Mouse (Mus musculus): ENCODE measurements at regions not wholly inside any gene's neighbourhood (a gene's known extent, or its start where the extent isn't known, plus 50 kb on each side); places are given as distances from the start of the nearest gene placed in this dataset.

DNA sequence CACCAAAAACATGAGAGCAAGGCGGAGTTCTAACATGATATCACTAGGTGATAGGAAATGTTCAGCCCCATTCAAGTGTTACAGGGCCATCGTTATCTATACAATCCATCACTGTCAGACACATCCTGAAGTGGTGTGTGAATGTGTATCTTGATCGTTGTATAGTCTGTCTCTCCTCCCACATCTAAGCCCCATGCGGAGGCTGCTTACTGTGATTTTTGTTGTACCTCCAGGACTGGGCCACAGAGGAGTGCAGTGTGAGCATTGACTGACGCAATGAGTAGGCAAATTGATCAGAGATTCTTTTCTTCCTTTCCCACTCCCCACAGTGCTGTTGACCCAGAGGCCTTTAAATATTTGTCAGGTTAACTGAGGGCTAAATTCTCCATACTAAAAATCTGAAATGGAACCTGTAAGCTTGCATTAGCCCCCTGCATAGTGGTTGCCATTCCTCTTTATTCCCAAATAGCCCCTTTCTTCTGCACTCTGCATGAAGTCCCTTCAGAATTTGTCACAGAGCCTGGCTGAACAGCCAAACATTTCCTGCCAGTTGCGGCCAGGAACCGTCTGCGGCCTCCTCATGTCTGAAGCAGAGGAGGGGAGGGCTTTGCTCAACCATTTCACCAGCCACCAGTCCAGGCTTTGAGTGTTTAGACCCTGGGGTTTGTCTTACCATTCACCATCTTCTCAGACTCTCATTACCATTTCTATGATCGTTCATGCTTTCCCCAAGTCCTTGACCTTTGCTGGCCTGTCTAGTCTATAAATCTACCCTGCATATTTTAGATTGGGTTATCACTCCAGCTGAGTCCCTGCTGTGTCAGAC, 119.3 kb downstream of the Ttc8 start:
- Histone ChIP-seq H3K27ac (no peak overlapping the region), H3K4me1 (no peaks in the 10 kb centered on the region), H3K9me3 (no peaks in the 10 kb centered on the region), H3K36me3 (no peaks in the 10 kb centered on the region), H3K4me3 (no peak overlapping the region), H3K9ac (no peak overlapping the region), H3K4me2 (no peak overlapping the region), H3K27me3 (no peaks in the 10 kb centered on the region)
- no peak for ATAC-seq (ENCODE audit: insufficient number of reproducible peaks, low FRiP score, low TSS enrichment, low read depth)
- WGBS = 69% methylated on average over 9 of the region's 9 CpGs

DNA sequence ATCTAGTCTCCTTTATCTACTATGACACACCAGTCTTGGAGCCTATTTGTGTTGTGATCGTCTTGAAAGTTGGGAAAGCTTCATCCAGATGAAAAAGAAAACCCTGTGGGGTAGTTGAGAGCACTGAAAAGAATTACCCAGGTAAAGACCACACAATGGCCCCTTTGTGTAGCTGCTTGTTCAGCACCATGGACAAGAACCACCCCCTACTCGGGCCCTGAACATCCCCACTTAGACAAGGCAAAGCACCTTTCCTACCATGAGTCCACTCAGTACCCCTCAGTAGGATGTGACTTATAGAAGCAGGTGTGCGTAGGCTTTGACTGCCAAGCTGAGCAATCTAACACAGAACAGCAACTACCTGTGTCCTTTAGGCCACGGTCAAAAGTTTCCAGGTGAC, 121.2 kb downstream of the Ttc8 start:
- Histone ChIP-seq H3K27ac (no peak overlapping the region), H3K9me3 (no peaks in the 10 kb centered on the region), H3K27me3 (no peaks in the 10 kb centered on the region), H3K4me3 (no peak overlapping the region), H3K9ac (no peak overlapping the region), H3K36me3 (no peaks in the 10 kb centered on the region), H3K4me1 (no peaks in the 10 kb centered on the region), H3K4me2 (no peak overlapping the region)
- no peak for ATAC-seq (ENCODE audit: insufficient number of reproducible peaks, low FRiP score, low TSS enrichment, low read depth)
- WGBS = 52% methylated on average over 4 of the region's 4 CpGs

DNA sequence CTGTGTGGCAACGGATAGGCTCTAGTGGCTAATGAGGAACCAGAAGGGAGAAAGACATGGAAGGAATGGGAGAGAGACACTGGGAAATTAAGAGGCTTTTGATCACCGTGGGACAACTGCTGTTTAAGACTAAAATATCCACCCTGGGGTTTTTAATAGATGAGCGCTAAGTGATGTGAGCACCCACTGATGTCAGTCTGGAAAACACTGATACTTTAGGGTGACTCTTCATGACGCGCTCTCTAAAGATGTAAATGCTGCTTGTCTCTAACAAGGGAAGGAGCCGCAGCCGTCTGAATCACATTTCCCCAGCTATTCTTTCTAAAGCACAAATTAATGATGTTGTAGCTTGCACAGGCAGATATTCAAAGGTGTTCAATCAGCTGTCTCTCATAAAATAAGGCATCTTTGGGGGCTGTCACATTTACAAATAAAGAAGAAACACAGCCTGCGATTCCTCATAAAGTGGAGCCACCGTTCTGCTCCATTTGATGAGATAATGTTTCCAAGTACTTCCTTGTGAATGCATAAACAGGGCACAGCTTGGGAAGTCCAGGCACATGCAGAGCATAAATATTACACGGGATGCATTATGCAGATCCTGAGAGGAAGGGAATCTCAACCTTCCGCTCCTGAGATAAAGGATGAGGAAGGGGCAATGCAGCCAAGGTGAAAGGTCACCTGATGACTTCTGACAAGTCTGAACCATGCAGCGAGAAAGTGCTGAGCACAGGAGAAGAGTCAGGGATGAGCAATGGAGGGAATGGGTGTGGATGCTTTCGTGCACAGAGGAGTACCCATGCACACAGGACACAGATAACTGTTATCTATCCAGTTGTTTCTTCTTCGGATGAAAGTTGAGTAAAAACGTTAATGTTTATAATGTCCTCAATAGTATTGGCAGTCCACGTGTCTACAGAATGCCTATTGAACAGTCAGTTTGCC, 122.8 kb downstream of the Ttc8 start:
- H3K27ac ChIP-seq = no peak overlapping the region
- H3K36me3 ChIP-seq = no peaks in the 10 kb centered on the region
- no peak overlapping the region for H3K4me3 ChIP-seq
- no peak for ATAC-seq (ENCODE audit: insufficient number of reproducible peaks, low FRiP score, low TSS enrichment, low read depth)
- no peaks in the 10 kb centered on the region for H3K27me3 ChIP-seq
- H3K9ac ChIP-seq = no peak overlapping the region
- H3K9me3 ChIP-seq = no peaks in the 10 kb centered on the region
- H3K4me2 ChIP-seq = no peak overlapping the region
- 81% methylated on average over 16 of the region's 16 CpGs for WGBS
- H3K4me1 ChIP-seq = no peaks in the 10 kb centered on the region

DNA sequence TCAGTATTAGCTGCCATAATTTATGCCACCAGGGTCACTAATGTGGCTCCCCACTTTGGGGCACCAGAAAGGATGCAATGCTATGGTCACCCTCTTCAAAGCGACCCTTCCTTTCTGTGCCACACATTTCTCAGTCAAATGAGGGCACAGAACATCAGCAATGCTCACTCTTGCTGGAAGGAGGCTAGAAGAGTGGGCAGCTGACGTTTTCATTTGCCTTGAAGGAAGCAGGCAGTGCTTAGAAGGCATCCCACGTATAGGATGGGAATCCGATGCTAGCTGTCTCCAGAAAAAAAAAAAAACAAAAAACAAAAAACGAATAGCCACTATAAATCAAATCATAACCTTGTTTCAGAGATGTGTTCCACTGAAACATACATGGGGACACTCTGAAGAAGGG, 124.1 kb downstream of the Ttc8 start:
- ATAC-seq (ENCODE audit: insufficient number of reproducible peaks, low FRiP score, low TSS enrichment, low read depth) = no peak
- 52% methylated on average over 5 of the region's 5 CpGs for WGBS
- Histone ChIP-seq H3K9ac (no peak overlapping the region), H3K27me3 (no peaks in the 10 kb centered on the region), H3K4me3 (no peak overlapping the region), H3K36me3 (no peaks in the 10 kb centered on the region), H3K9me3 (no peaks in the 10 kb centered on the region), H3K27ac (no peak overlapping the region), H3K4me1 (no peaks in the 10 kb centered on the region), H3K4me2 (no peak overlapping the region)

DNA sequence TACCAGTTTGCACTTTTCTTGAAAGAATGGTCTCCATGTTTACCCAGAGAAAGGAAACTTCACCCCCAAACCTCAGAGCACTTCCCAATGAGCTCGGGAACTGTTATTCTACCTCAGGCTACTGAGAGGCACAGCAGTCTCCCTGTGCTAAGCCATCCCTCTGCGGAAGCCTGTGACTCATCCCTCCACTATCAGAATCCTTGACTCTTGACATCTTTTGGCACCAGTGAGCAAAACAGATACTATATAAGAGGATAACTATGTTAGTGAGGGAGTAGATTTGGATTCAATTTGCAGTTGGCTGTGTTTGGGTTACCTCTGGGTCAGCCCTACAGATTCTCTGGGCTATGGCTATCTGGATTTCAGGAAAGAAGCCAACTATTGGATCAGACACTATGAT, 130.1 kb downstream of the Ttc8 start:
- Histone ChIP-seq H3K36me3 (no peaks in the 10 kb centered on the region), H3K4me3 (no peak overlapping the region), H3K4me1 (no peaks in the 10 kb centered on the region), H3K9ac (no peak overlapping the region), H3K4me2 (no peak overlapping the region), H3K27ac (no peak overlapping the region), H3K27me3 (no peaks in the 10 kb centered on the region), H3K9me3 (no peaks in the 10 kb centered on the region)
- 65% methylated on average over 2 of the region's 2 CpGs for WGBS
- ATAC-seq (ENCODE audit: insufficient number of reproducible peaks, low FRiP score, low TSS enrichment, low read depth) = no peak

DNA sequence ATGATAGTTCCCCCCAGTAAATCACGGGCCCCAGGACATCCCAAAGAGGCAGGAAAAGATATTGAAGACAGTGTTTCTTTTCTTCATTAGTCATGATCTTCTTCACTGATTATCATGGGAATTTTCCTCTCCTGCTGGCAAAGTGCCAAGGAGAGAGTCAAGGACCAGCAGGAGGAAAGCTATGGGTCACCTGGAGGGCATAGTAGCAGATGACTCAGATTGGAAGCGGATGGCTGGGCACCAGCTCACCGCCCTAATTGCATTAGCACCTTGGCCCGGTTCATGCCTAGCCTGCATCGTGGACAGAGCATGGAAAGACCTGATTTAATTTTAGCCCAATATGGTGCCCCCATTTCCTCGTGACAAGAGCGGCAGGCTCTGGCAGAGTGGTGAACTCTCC, 132.2 kb downstream of the Ttc8 start:
- H3K27ac ChIP-seq = no peak overlapping the region
- H3K4me1 ChIP-seq = no peaks in the 10 kb centered on the region
- no peaks in the 10 kb centered on the region for H3K27me3 ChIP-seq
- no peak for ATAC-seq (ENCODE audit: insufficient number of reproducible peaks, low FRiP score, low TSS enrichment, low read depth)
- no peak overlapping the region for H3K4me2 ChIP-seq
- WGBS = 85% methylated on average over 7 of the region's 7 CpGs
- H3K9ac ChIP-seq = no peak overlapping the region
- no peaks in the 10 kb centered on the region for H3K36me3 ChIP-seq
- no peak overlapping the region for H3K4me3 ChIP-seq
- H3K9me3 ChIP-seq = no peaks in the 10 kb centered on the region

DNA sequence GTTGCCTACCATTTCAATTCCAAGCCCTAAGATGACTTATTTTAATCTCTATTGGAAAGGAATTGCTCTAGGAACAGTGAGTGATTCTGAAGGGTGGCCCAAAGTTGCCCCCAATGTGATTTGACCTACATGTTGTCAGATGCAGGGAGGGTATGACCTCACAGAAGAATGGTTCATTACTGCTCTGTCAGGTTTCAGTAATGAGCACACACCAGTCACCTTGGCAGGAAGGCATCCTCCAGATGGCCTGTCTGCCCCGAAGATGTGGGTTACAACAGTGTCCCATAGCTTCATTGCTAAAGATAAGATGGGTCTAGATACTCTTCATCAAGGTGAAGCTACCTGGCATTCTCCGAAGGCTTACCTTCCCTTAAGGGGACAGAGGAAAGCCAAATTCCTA, 137.1 kb downstream of the Ttc8 start:
- H3K4me1 ChIP-seq = no peaks in the 10 kb centered on the region
- H3K4me3 ChIP-seq = no peak overlapping the region
- no peaks in the 10 kb centered on the region for H3K27me3 ChIP-seq
- no peaks in the 10 kb centered on the region for H3K36me3 ChIP-seq
- H3K9ac ChIP-seq = no peak overlapping the region
- H3K9me3 ChIP-seq = no peaks in the 10 kb centered on the region
- H3K27ac ChIP-seq = no peak overlapping the region
- H3K4me2 ChIP-seq = no peak overlapping the region
- 89% methylated on average over 2 of the region's 2 CpGs for WGBS
- no peak for ATAC-seq (ENCODE audit: insufficient number of reproducible peaks, low FRiP score, low TSS enrichment, low read depth)

DNA sequence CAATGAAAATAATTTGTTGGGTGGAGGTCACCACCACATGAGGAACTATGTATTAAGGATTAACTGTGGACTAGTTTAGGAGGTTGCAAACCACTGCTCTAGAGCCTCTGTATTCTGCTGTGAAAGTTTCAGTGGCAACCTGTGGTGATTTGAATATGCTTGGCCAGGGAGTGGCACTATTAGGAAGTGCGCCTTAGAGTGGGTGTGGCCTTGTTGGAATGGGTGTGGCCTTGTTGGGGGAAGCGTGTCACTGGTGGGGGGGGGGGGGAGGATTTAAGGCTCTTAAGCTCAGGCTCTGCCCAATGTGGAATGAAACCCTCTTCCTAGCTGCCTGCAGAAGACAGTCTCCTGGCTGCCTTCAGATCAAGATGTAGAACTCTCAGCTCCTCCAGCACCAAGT, 138.5 kb downstream of the Ttc8 start:
- no peaks in the 10 kb centered on the region for H3K36me3 ChIP-seq
- H3K4me1 ChIP-seq = no peaks in the 10 kb centered on the region
- H3K9ac ChIP-seq = no peak overlapping the region
- H3K4me2 ChIP-seq = no peak overlapping the region
- no peak overlapping the region for H3K27ac ChIP-seq
- H3K27me3 ChIP-seq = no peaks in the 10 kb centered on the region
- H3K9me3 ChIP-seq = no peaks in the 10 kb centered on the region
- 44% methylated on average over 2 of the region's 2 CpGs for WGBS
- no peak overlapping the region for H3K4me3 ChIP-seq
- ATAC-seq (ENCODE audit: insufficient number of reproducible peaks, low FRiP score, low TSS enrichment, low read depth) = no peak

DNA sequence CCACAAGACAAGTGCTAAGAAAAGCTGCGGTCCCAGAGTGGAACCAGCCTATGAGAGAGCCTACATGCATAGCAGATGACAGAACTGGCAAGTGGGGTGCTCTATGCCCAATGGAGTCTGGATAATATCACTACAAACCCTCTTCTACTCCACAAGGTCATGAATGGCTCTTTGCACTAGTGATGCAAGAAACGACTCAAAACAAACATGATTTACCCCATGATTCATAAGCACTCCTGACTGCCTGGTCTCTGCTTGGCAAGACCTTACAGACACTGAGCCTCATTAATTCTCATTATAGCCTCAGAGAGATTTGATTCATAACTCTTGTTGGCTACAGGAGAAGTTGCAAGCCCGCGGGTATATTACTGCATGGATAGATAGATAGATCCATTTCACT, 139.1 kb downstream of the Ttc8 start:
- Histone ChIP-seq H3K9me3 (no peaks in the 10 kb centered on the region), H3K27me3 (no peaks in the 10 kb centered on the region), H3K4me1 (no peaks in the 10 kb centered on the region), H3K9ac (no peak overlapping the region), H3K4me2 (no peak overlapping the region), H3K36me3 (no peaks in the 10 kb centered on the region), H3K27ac (no peak overlapping the region), H3K4me3 (no peak overlapping the region)
- 91% methylated on average over 4 of the region's 4 CpGs for WGBS
- no peak for ATAC-seq (ENCODE audit: insufficient number of reproducible peaks, low FRiP score, low TSS enrichment, low read depth)

DNA sequence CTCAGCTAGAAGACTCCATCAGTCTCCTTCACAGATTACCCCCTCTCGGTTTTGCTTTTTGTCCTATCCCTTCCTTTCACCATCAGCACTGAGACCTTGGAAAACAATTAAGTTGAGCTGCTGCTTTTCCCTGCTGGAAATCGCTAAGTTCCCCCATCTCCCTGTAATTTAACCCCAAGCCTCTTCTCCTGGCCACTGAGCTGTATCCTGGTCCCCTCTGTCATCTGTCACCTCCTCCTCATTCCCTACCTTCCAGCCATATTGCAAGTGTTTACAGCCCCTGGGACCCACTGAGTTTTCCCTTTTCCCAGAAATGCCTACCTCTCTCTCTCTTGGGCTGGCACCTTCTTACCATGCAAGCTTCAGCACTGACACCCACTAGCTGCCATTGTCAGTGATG, 140.3 kb downstream of the Ttc8 start:
- H3K27ac ChIP-seq = no peak overlapping the region
- WGBS = 48% methylated on average over 2 of the region's 2 CpGs
- no peaks in the 10 kb centered on the region for H3K27me3 ChIP-seq
- ATAC-seq (ENCODE audit: insufficient number of reproducible peaks, low FRiP score, low TSS enrichment, low read depth) = no peak
- H3K4me2 ChIP-seq = no peak overlapping the region
- H3K4me1 ChIP-seq = no peaks in the 10 kb centered on the region
- no peaks in the 10 kb centered on the region for H3K9me3 ChIP-seq
- no peak overlapping the region for H3K4me3 ChIP-seq
- no peaks in the 10 kb centered on the region for H3K36me3 ChIP-seq
- H3K9ac ChIP-seq = no peak overlapping the region

DNA sequence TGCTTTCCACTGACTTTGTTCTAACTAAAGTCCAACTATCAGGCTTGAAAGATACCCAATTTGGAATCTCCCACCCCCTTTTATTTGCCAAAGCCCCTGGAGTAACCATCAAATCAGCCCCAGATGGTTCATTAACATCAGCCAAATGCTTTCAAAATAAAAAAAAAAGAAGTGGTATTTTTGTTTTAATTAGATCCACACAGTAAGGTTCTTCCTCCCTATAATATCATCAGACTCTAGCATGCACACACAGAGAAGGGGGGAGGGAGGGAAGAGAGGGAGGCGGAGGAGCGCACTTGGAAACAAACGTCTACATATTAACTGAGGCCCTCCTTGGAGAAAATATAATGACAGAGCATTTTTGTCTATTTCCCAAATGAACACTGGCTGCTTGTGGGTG, 143.1 kb downstream of the Ttc8 start:
- no peak overlapping the region for H3K4me2 ChIP-seq
- H3K36me3 ChIP-seq = no peaks in the 10 kb centered on the region
- no peak overlapping the region for H3K9ac ChIP-seq
- H3K4me1 ChIP-seq = no peaks in the 10 kb centered on the region
- H3K9me3 ChIP-seq = no peaks in the 10 kb centered on the region
- no peak overlapping the region for H3K4me3 ChIP-seq
- H3K27ac ChIP-seq = no peak overlapping the region
- ATAC-seq (ENCODE audit: insufficient number of reproducible peaks, low FRiP score, low TSS enrichment, low read depth) = no peak
- no peaks in the 10 kb centered on the region for H3K27me3 ChIP-seq
- 63% methylated on average over 3 of the region's 3 CpGs for WGBS

DNA sequence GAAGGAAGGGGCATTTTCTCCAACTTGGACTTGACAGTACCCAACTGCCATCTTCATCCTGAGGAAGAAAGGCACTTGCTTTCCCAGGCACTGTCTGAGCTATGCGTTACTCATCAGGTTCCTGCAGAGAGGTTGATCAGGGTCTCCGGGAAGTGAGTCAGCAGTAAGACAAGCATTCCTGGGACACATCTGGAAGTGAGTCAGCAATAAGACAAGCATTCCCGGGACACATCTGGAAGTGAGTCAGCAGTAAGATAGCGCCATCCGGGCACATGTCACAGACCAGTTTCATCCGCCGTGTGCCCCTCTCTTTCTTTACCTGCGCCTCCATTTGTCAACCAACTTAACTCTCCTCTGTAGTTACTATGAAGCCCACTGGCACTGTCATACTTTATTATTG, 143.5 kb downstream of the Ttc8 start:
- Histone ChIP-seq H3K27me3 (no peaks in the 10 kb centered on the region), H3K4me2 (no peak overlapping the region), H3K4me3 (no peak overlapping the region), H3K9ac (no peak overlapping the region), H3K9me3 (no peaks in the 10 kb centered on the region), H3K36me3 (no peaks in the 10 kb centered on the region), H3K27ac (no peak overlapping the region), H3K4me1 (no peaks in the 10 kb centered on the region)
- WGBS = 75% methylated on average over 8 of the region's 8 CpGs
- ATAC-seq (ENCODE audit: insufficient number of reproducible peaks, low FRiP score, low TSS enrichment, low read depth) = no peak
